Mouse (Mus musculus) hindbrain, postnatal 0 days (tissue): ENCODE measurements around the gene Snx32. TPM values are rescaled to one million over a fixed set of nuclear protein-coding genes. Genes with fewer than 3 reads are reported as not detected.

Experiments used
- ATAC-seq: fragments of 200-750 bp; cut with Nextera tagmentation; 2 replicates; pipeline ENCODE4 v1.8.0; 2017; ENCODE audit warnings: mild to moderate bottlenecking, moderate TSS enrichment, moderate library complexity
- DNase-seq: peaks from one replicate; pipeline ENCODE4 v3.0.0-alpha.2; 2015; ENCODE audit warnings: low spot score
- H3K27ac ChIP-seq: fragments of 300-500 bp; sonication (generic); 2 replicates; pipeline ENCODE4 v1.5.1; 2014; ENCODE audit warnings: mild to moderate bottlenecking
- H3K27me3 ChIP-seq: fragments of 300-500 bp; sonication (generic); 2 replicates; pipeline ENCODE4 v1.6.1; 2014; ENCODE audit warnings: low read length, mixed read lengths; ENCODE audit not compliant: insufficient read depth
- H3K36me3 ChIP-seq: fragments of 300-500 bp; sonication (generic); 2 replicates; pipeline ENCODE4 v1.6.1; 2014; ENCODE audit warnings: low read length, mixed read lengths; ENCODE audit not compliant: insufficient read depth
- H3K4me1 ChIP-seq: fragments of 300-500 bp; sonication (generic); 2 replicates; pipeline ENCODE4 v1.6.1; 2014; ENCODE audit warnings: antibody characterized with exemption, low read length, mixed read lengths; ENCODE audit not compliant: insufficient read depth
- H3K4me2 ChIP-seq: fragments of 300-500 bp; sonication (generic); 2 replicates; pipeline ENCODE4 v1.6.1; 2014; ENCODE audit warnings: low read depth, mild to moderate bottlenecking, low read length, moderate library complexity, mixed read lengths
- H3K4me3 ChIP-seq: fragments of 300-500 bp; sonication (generic); 2 replicates; pipeline ENCODE4 v1.5.1; 2014; ENCODE audit warnings: low read length
- H3K9ac ChIP-seq: fragments of 300-500 bp; sonication (generic); replicated peaks from 2 replicates; pipeline ENCODE4 v1.6.1; 2014; ENCODE audit warnings: mild to moderate bottlenecking, low read length, moderate library complexity, mixed read lengths
- H3K9me3 ChIP-seq: fragments of 300-500 bp; sonication (generic); 2 replicates; pipeline ENCODE4 v1.6.1; 2016; ENCODE audit warnings: low read length, mixed read lengths
- CTCF ChIP-seq: IDR thresholded peaks from 2 replicates; pipeline ENCODE4 v1.5.1; 2016; ENCODE audit warnings: antibody characterized with exemption, control low read depth, low read depth
- WGBS: fragments of 180-500 bp; shearing (Covaris S2); extraction: QIAGEN DNeasy Blood & Tissue Kit; methylation state at CpG from one replicate; pipeline ENCODE4 v1.1.7; 2014; 5-methylcytosine and 5-hydroxymethylcytosine counted together
- polyA plus RNA-seq: library from polyadenylated mRNA; unstranded; fragments of >200 nt; fragmentation: Nextera tagmentation; extraction: Ambion mirVana; gene quantifications from 2 replicates; pipeline ENCODE4 v1.2.1, GENCODE M21; 2015
- total RNA-seq: library from RNA; depleted of rRNA; stranded (reverse); fragments of >200 nt; gene quantifications from 2 replicates; pipeline ENCODE4 v1.2.3, GENCODE M21; 2014

The Snx32 gene
- total and polyA plus RNA-seq, 2 experiments from 2014 or later, result 75.0 to 78.0 TPM

DNA sequence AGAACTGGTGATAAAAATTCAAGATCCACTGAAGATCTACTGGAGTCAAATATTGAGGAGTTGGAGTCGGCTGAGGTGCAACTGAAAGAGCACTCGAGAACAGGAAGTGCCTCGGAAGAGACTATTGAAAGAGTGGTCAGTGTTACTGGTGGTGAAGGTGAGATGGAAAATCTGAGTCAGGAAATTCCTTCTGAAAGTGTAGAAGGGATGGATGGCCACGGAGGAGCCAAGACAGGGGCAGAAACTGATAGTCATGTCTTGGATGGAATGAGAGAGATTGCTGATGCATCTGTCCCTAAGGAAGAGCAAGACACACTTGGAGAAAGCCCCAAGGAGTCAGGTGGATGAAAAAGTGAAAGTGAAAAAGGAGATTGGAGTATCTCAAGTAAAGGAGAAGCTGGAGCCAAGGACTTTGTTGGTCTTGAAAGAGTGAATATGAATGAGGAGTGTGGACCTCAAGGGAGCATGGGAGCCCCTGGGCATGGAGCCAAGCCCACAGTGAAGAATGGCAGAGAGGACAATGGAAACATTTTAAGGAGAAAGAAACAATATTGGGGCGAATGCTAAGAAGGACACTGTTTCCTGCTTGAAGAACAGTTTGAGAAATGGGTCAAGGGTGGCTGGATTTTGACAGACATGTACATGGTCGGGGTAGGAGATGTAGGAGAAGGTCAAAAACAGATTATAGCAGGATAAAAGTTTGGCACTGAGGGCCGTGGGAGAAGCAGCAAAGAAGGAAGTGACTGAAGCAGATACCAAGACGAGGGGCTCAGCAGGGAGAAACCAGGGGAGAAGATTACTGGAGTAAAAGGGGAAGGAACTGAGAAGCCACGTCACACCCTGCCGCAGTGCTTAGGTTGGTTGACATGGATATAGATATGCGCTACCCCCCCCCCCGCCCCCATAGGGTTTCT, 2.0 kb upstream of the Snx32 start:
- Histone ChIP-seq H3K4me3 (no peak overlapping the region), H3K27me3 (no peaks in the 10 kb centered on the region), H3K36me3 (no peaks in the 10 kb centered on the region), H3K4me2 (peak overlapping the region; percentile 23), H3K9ac (no peak overlapping the region), H3K9me3 (no peaks in the 10 kb centered on the region), H3K27ac (no peak overlapping the region), H3K4me1 (peaks cover 16% of the 10 kb centered on the region)
- 77% methylated on average over 12 of the region's 12 CpGs for WGBS
- ATAC-seq (no peak), DNase-seq (peak; percentile 39)
- no peak for TF ChIP-seq CTCF

DNA sequence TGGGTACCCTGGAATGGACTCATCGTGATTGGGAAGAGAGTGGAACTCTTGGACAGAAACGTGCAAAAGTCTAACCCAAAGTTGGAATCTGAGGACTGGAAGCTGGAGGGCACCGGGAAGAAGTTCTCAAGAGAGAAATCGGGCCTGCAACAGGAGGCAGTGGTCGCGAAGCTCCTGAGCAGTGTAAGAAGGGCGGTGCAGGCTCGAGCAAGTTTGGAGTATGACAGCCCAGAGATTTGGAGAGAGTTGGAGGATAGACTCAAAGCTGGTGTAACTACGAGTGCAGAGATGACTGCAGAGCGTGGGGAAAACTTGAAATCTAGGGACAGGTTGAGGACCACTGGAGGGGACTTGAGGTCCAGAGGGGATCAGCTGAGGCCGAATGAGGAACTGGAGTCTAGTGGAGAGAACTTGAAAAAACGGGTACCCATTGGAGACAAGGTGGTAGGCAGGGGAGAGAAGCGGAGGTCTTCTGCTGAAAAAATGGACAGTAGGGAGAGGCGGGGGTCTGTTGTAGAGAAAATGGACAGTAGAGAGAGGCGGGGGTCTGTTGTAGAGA, 815 bp upstream of the Snx32 start:
- no peaks in the 10 kb centered on the region for H3K27me3 ChIP-seq
- H3K36me3 ChIP-seq, result no peaks in the 10 kb centered on the region

DNA sequence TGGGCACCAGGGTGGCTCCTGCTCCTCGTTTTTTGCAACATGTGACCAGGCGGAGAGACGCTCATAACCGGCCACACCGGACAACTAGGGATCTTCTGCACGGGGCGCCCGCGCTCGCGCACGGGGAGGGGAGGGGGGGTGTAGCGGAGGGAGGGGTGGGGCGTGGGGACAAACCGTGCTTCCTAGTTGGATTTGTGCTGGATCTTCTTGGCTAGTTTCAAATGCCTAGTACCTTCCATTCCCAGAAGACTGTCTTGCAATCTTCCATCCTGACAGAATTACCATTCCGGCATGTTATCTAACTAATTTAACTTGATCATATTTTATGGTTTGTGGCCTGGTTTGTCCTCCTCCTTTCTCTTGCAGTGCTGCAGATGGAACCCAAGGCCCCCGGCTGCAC, 6.7 kb downstream of the Snx32 start, which contains the start of gene 1700020D05Rik:
Gene 1700020D05Rik (minus strand): TSS at position 101 of the 400 bp plus-strand sequence.
- Histone ChIP-seq H3K4me2 (no peak within 1 kb of the TSS), H3K9ac (no peak within 1 kb of the TSS), H3K4me3 (no peak within 1 kb of the TSS), H3K9me3 (no peaks in the 10 kb centered on the region), H3K27me3 (no peaks in the 10 kb centered on the region), H3K4me1 (no peaks in the 10 kb centered on the region), H3K27ac (no peak within 1 kb of the TSS), H3K36me3 (no peaks in the 10 kb centered on the region)
- no peak for ATAC-seq
- TF ChIP-seq CTCF, result no peak
- DNase-seq, result no peak
- WGBS, result 62% methylated on average over 17 of the region's 17 CpGs

More for the DNA sequence above, 815 bp upstream of the Snx32 start:
- no peak for ATAC-seq
- Histone ChIP-seq H3K27ac (peak overlapping the region; percentile 27; the same call in 1 of the 2 replicates), H3K9ac (peak overlapping the region; percentile 70), H3K9me3 (no peaks in the 10 kb centered on the region), H3K4me2 (peak overlapping the region; percentile 80), H3K4me3 (peak overlapping the region; percentile 53), H3K4me1 (peaks cover 16% of the 10 kb centered on the region)
- WGBS, result 47% methylated on average over 15 of the region's 15 CpGs
- DNase-seq, result no peak
- TF ChIP-seq CTCF, result no peak

DNA sequence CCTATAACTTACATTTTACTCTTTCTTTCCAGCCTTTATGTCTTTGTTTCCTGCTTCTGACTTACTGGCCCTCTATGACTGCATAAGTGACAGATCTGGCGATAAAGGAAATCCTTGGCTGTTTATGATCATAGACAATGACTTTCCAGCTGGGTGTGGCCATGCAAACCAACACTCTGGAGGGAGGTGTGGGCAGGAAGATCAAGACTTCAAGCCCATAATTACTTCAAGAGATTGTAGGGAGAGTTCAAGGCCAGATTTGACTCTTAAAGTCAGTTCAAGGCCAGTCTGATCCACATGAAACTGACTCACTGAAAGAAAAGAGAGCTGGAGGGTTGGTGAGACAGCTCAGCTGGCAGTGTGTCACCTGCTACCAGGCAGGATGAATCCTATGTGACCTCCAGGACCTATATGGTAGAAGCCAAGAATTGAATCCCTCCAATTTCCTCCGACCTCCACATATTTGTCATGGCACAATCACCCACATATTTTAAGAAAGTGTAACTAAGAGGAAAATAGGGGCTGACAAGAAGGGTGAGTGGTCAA, 9.9 kb downstream of the Snx32 start:
- WGBS, result 91% methylated on average over 2 of the region's 2 CpGs
- Histone ChIP-seq H3K4me3 (no peak overlapping the region), H3K4me2 (no peak overlapping the region), H3K9ac (no peak overlapping the region), H3K27ac (no peak overlapping the region), H3K4me1 (no peaks in the 10 kb centered on the region), H3K36me3 (peaks cover 23% of the 10 kb centered on the region), H3K9me3 (no peaks in the 10 kb centered on the region), H3K27me3 (no peaks in the 10 kb centered on the region)
- DNase-seq (no peak), ATAC-seq (no peak)
- TF ChIP-seq CTCF, result no peak

DNA sequence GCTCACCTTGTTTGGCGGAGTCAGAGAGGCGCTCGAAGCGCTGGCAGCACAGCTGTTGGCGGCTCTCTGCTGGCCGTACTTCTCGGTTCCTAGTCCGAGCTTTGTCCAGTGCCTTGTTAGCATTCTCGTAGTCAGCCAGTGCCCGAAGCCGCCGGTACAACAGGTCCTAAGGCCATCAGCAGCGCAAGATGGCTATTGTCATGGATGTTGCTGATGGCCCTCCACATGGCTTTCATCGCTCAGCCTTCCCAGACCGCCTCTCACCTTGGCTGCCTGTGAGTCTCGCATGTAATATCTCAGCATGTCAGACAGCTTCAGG, 14.3 kb downstream of the Snx32 start:
- H3K9ac ChIP-seq, result no peak overlapping the region
- 82% methylated on average over 16 of the region's 16 CpGs for WGBS
- H3K27ac ChIP-seq, result no peak overlapping the region
- no peaks in the 10 kb centered on the region for H3K9me3 ChIP-seq
- ATAC-seq (no peak), DNase-seq (no peak)
- H3K4me2 ChIP-seq, result no peak overlapping the region
- H3K36me3 ChIP-seq, result peaks cover 48% of the 10 kb centered on the region
- no peak for TF ChIP-seq CTCF
- no peak overlapping the region for H3K4me3 ChIP-seq
- H3K27me3 ChIP-seq, result no peaks in the 10 kb centered on the region
- peaks cover 4% of the 10 kb centered on the region; the same call in 1 of the 2 replicates for H3K4me1 ChIP-seq

DNA sequence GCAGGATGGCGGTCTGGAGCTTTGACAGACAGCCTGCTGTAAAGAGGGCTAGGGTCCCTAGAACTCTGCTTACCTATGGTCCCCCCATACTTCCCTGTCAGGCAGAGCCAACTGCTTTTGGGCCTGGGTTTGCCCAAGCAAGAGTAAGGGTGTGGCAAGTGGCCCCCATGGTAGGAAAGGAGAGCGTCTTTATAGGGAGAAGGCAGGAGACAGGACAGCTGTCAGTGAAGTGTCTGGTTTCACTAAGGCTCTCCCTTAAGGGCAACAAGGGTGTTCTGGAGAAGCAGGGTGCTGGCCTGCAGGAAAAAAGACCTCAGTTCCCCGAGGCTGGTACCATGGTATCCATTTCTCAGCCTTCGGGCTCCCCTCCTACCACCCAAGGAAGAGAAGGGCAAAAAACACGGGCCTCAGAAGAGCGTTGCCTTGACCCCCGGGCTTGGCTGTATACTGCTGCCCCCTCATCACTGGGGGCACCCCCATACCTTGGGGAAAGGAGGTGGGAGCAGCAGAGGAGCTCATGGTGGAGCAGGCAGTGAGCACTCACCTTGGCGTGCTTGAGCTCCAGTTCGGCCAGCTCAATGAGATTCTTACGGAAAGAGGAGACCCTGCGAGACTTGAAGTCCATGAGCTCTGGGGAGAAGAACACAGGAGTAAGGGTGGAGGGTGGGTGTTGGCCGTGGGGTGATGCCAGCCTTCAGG, 14.8 kb downstream of the Snx32 start:
- Histone ChIP-seq H3K27me3 (no peaks in the 10 kb centered on the region), H3K27ac (no peak overlapping the region), H3K36me3 (peaks cover 48% of the 10 kb centered on the region), H3K9ac (no peak overlapping the region), H3K4me1 (peaks cover 4% of the 10 kb centered on the region; the same call in 1 of the 2 replicates), H3K9me3 (no peaks in the 10 kb centered on the region), H3K4me2 (no peak overlapping the region), H3K4me3 (no peak overlapping the region)
- TF ChIP-seq CTCF, result no peak
- ATAC-seq, result no peak
- no peak for DNase-seq
- WGBS, result 84% methylated on average over 12 of the region's 12 CpGs
